Mouse (Mus musculus) intestine, embryonic 14.5 days (tissue): ENCODE data around the gene Steap2. TPM values are rescaled to one million over a fixed set of nuclear protein-coding genes. Genes with fewer than 3 reads are reported as not detected.

ENCODE experiments used
- polyA plus RNA-seq: library from polyadenylated mRNA; unstranded; fragments of >200 nt; fragmentation: Nextera tagmentation; extraction: Ambion mirVana; gene quantifications from 2 replicates; pipeline ENCODE4 v1.2.1, GENCODE M21; 2014

Steap2 gene
- polyA plus RNA-seq, 1 experiment from 2014 or later = 8.3 TPM

Other genes with a start within 250 kb of the Steap2 start
- gene 1700015F17Rik, start 215.4 kb downstream of the Steap2 start, polyA plus RNA-seq = not detected in 2 replicates
- 23.0 and 25.2 TPM in 2 replicates for gene Cldn12, start 179.6 kb downstream of the Steap2 start, polyA plus RNA-seq
- gene Gtpbp10, start 135.0 kb downstream of the Steap2 start, polyA plus RNA-seq = 35.9 and 37.3 TPM in 2 replicates
- gene Gm8773, start 120.8 kb downstream of the Steap2 start, polyA plus RNA-seq = 2.2 and 2.9 TPM in 2 replicates
- 2.4 and 3.9 TPM in 2 replicates for gene Cfap69, start 30.3 kb downstream of the Steap2 start, polyA plus RNA-seq
- gene Steap1, start 54.7 kb upstream of the Steap2 start, polyA plus RNA-seq = 6.1 and 6.8 TPM in 2 replicates